Comparison of ENCODE assay signal across 8 mouse cellular contexts in the genomic region with DNA sequence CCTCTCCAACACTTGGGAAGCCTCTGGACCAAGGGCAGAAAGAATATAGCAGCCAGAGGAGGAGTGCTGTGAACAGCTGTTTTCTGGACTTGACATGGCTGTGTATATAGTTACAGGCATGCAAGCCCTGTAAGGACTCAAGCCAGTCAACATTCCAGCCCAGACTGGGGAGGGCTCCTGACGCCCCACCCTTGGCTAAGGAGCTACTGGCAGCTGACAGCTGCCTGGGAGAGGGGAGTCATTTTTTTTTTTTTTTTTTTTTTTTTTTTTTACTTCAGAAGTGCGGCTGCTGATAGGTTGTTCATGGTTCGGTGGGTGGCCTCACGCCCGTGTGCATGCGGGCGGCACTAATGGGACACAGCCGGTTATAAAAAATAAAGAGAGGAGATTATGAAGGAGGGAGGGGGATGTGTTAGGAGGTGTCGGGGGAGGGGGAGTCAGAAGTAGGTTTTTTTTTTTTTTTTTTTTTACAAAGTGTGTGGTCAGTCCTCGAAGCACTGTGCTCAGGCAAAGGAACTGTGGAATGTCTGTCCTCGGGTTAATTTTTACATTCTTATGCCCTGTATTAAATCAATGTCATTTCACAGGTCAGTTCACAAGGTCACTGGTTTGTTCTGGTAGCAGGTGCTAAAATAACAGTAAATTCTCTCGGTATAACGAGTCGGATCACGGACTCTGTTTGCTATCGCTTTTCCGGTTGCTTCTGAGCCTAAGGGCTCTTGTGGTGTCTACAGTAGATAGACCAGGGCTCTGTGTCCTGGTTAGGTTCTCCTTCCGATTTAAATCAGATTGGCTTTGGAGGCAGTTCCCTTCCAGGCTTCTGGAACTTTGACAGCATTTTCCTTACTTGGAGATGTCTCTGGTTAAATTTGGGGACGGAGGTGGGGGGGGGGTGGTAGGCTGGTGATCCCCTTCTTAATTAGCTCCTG.
A peak's percentile ranks its signal among the peaks of the same experiment; 100 is the strongest.
DNase-seq lines count a peak whose midpoint lies in the region; ATAC-seq and TF ChIP-seq lines count a peak whose summit lies in the region.

No protein-coding gene starts in this region.

- peak overlapping the region; percentile 53 for H3K4me2 ChIP-seq in lung, embryonic 14.5 days
- peak overlapping the region; percentile 36 for H3K4me2 ChIP-seq in stomach, embryonic 15.5 days

- H3K4me1 ChIP-seq in kidney, adult 2 months (ENCODE audit: control insufficient read depth, insufficient read depth, low read length): peaks cover 8% of the 10 kb centered on the region; the same call in 1 of the 2 replicates
- H3K4me1 ChIP-seq in lung, embryonic 14.5 days (ENCODE audit: insufficient read depth): peaks cover 14% of the 10 kb centered on the region
- peaks cover 25% of the 10 kb centered on the region for H3K4me1 ChIP-seq in stomach, embryonic 15.5 days

- DNase-seq in layer of hippocampus, adult 2 months (ENCODE audit: low spot score in 2 of 2): no peak
- DNase-seq in layer of hippocampus, adult 9-10 months (ENCODE audit: low spot score): no peak
- peak; percentile 18 for DNase-seq in heart, adult 8-10 months (ENCODE audit: low spot score)
- peak; percentile 89 for DNase-seq in kidney, adult 2 months
- peak; percentile 87 for DNase-seq in lung, embryonic 14.5 days
- DNase-seq in frontal cortex, postnatal 25 days (ENCODE audit: low spot score in 2 of 2): no peak
- DNase-seq in left cerebral cortex, postnatal 10 days (ENCODE audit: extremely low spot score in 1 of 2, low spot score in 2 of 2): no peak

- peak overlapping the region; percentile 46 for H3K4me3 ChIP-seq in layer of hippocampus, adult 2 months
- no peak overlapping the region for H3K4me3 ChIP-seq in kidney, adult 2 months (ENCODE audit: insufficient read depth, low read depth, low read length)
- H3K4me3 ChIP-seq in lung, embryonic 14.5 days (ENCODE audit: low read depth, low read length): 0 out of 2 replicates have a peak overlapping the region, but pooled peaks have one; percentile 16
- H3K4me3 ChIP-seq in stomach, embryonic 15.5 days (replicated peaks): no peak overlapping the region; the same call in 1 of the 2 replicates

- H3K27me3 ChIP-seq in kidney, adult 2 months (replicated peaks; ENCODE audit: control insufficient read depth, insufficient read depth, low read length): no peaks in the 10 kb centered on the region; the same call in 1 of the 2 replicates
- H3K27me3 ChIP-seq in lung, embryonic 14.5 days (ENCODE audit: insufficient read depth, low read length): no peaks in the 10 kb centered on the region
- H3K27me3 ChIP-seq in stomach, embryonic 15.5 days (replicated peaks): no peaks in the 10 kb centered on the region

- peak overlapping the region; percentile 2; the same call in 1 of the 2 replicates for H3K27ac ChIP-seq in layer of hippocampus, adult 2 months
- peak overlapping the region; percentile 33; the same call in 1 of the 2 replicates for H3K27ac ChIP-seq in kidney, adult 2 months (ENCODE audit: insufficient read depth, low read depth, low read length)
- 0 out of 2 replicates have a peak overlapping the region, but pooled peaks have one; percentile 3 for H3K27ac ChIP-seq in lung, embryonic 14.5 days (ENCODE audit: low read depth)
- peak overlapping the region; percentile 17; the same call in 1 of the 2 replicates for H3K27ac ChIP-seq in stomach, embryonic 15.5 days

- WGBS in kidney, adult 2 months: 18% methylated on average over 19 of the region's 19 CpGs
- 8% methylated on average over 19 of the region's 19 CpGs for WGBS in lung, embryonic 14.5 days
- 22% methylated on average over 19 of the region's 19 CpGs for WGBS in stomach, embryonic 15.5 days

- no peak for TF ChIP-seq CTCF in layer of hippocampus, adult 2 months (conservative IDR thresholded peaks at IDR 0.05)
- TF ChIP-seq CTCF in kidney, adult 2 months (conservative IDR thresholded peaks at IDR 0.05; ENCODE audit: insufficient read depth, insufficient read length, low read depth, low read length): no peak
- no peak for TF ChIP-seq CTCF in lung, embryonic 14.5 days (IDR thresholded peaks at IDR 0.05; ENCODE audit: low read depth)

- H3K36me3 ChIP-seq in kidney, adult 2 months (ENCODE audit: control insufficient read depth, insufficient read depth, low read length): no peaks in the 10 kb centered on the region
- H3K36me3 ChIP-seq in lung, embryonic 14.5 days (ENCODE audit: insufficient read depth): no peaks in the 10 kb centered on the region
- H3K36me3 ChIP-seq in stomach, embryonic 15.5 days: no peaks in the 10 kb centered on the region

- H3K9ac ChIP-seq in lung, embryonic 14.5 days: peak overlapping the region; percentile 18; the same call in 1 of the 2 replicates
- H3K9ac ChIP-seq in stomach, embryonic 15.5 days: no peak overlapping the region

- no peak for TF ChIP-seq POLR2A in kidney, adult 2 months (IDR thresholded peaks at IDR 0.05; ENCODE audit: low read depth, low read length)

- ATAC-seq in lung, embryonic 14.5 days (ENCODE audit: insufficient read depth): peak; percentile 97
- peak; percentile 81 for ATAC-seq in stomach, embryonic 15.5 days (ENCODE audit: insufficient read depth, low FRiP score, low read depth)

- H3K9me3 ChIP-seq in lung, embryonic 14.5 days (ENCODE audit: low read depth, low read length): no peaks in the 10 kb centered on the region
- H3K9me3 ChIP-seq in stomach, embryonic 15.5 days: no peaks in the 10 kb centered on the region

- intact Hi-C loops in left cerebral cortex, postnatal 10 days (cut with DNase I): no loop called here

Comparison
In these comparisons a context has a peak if more than half of its experiments do, and no peak if none do; other contexts are left out.
1. DNase-seq: peak in heart, adult 8-10 months (single experiment), kidney, adult 2 months (single experiment) and lung, embryonic 14.5 days (single experiment); none in layer of hippocampus, adult 2 months (0 of 2), layer of hippocampus, adult 9-10 months (single experiment), frontal cortex, postnatal 25 days (0 of 2) and left cerebral cortex, postnatal 10 days (0 of 2).
2. H3K4me3 ChIP-seq: peak in layer of hippocampus, adult 2 months (single experiment) and lung, embryonic 14.5 days (single experiment); none in kidney, adult 2 months (single experiment) and stomach, embryonic 15.5 days (single experiment).
3. Peak in every context shown above with its lines, with median percentiles within 50 percentile points of each other: H3K27ac ChIP-seq.